Mouse (Mus musculus): ENCODE data around the gene Vmn1r220. TPM values are rescaled to one million over a fixed set of nuclear protein-coding genes. Genes with fewer than 3 reads are reported as not detected.
"Not testable (repeated sequence)": the region's sequence is repeated elsewhere in the genome, so short reads cannot be mapped to it uniquely, and the experiment has no call there.

Gene Vmn1r220
- not detected in 2 replicates for polyA plus RNA-seq (2016; fragmentation: Nextera tagmentation; extraction: Ambion mirVana)

GRCm38 (mm10) chr13:23187875-23188274 is at the start of gene Vmn1r220:
Gene Vmn1r220 (minus strand): TSS chr13:23187975.
- no peaks in the 10 kb centered on the region for H3K4me1 ChIP-seq (replicated peaks)
- H3K27ac ChIP-seq, result no peak within 1 kb of the TSS
- H3K9me3 ChIP-seq, result no peaks in the 10 kb centered on the region
- H3K9ac ChIP-seq (replicated peaks), result no peak within 1 kb of the TSS
- no peak within 1 kb of the TSS for H3K4me2 ChIP-seq
- no peak within 1 kb of the TSS for H3K4me3 ChIP-seq (replicated peaks)
- H3K27me3 ChIP-seq, result no peaks in the 10 kb centered on the region
- WGBS, result 82% methylated on average over 2 of the region's 2 CpGs
- no peaks in the 10 kb centered on the region for H3K36me3 ChIP-seq
- ATAC-seq (ENCODE audit: insufficient number of reproducible peaks, insufficient read depth, low FRiP score, low TSS enrichment, low read depth), result no peak

- not testable (repeated sequence) for H3K27ac ChIP-seq; H3K27me3 ChIP-seq; H3K4me3 ChIP-seq (replicated peaks); ATAC-seq (ENCODE audit: insufficient number of reproducible peaks, insufficient read depth, low FRiP score, low TSS enrichment, low read depth); H3K9ac ChIP-seq (replicated peaks); H3K36me3 ChIP-seq; H3K4me2 ChIP-seq; H3K4me1 ChIP-seq (replicated peaks); H3K9me3 ChIP-seq
Measured at GRCm38 (mm10) chr13:23235847-23236246, 48.1 kb upstream of the Vmn1r220 start, which contains the start of gene Vmn1r222. Gene Vmn1r222 (minus strand): TSS chr13:23235947.

- H3K4me2 ChIP-seq; H3K27me3 ChIP-seq; ATAC-seq (ENCODE audit: insufficient number of reproducible peaks, insufficient read depth, low FRiP score, low TSS enrichment, low read depth); H3K27ac ChIP-seq; H3K36me3 ChIP-seq; H3K4me3 ChIP-seq (replicated peaks); H3K9me3 ChIP-seq; H3K9ac ChIP-seq (replicated peaks); H3K4me1 ChIP-seq (replicated peaks): not testable (repeated sequence)
- WGBS, result 81% methylated on average over 2 of the region's 2 CpGs
Measured at GRCm38 (mm10) chr13:23213827-23214226, 26.1 kb upstream of the Vmn1r220 start, which contains the start of gene Vmn1r221. Gene Vmn1r221 (plus strand): TSS chr13:23214127.

GRCm38 (mm10) chr13:23203885-23204284 is 16.1 kb upstream of the Vmn1r220 start:
- not testable (repeated sequence) for H3K36me3 ChIP-seq; ATAC-seq (ENCODE audit: insufficient number of reproducible peaks, insufficient read depth, low FRiP score, low TSS enrichment, low read depth); H3K9ac ChIP-seq (replicated peaks); H3K9me3 ChIP-seq; H3K27me3 ChIP-seq; H3K4me1 ChIP-seq (replicated peaks); H3K4me3 ChIP-seq (replicated peaks); H3K4me2 ChIP-seq; H3K27ac ChIP-seq
- WGBS, result 64% methylated on average over 1 of the region's 1 CpGs

- WGBS, result 89% methylated on average over 4 of the region's 4 CpGs
- H3K9ac ChIP-seq (replicated peaks); H3K4me1 ChIP-seq (replicated peaks); H3K27ac ChIP-seq; H3K4me2 ChIP-seq; ATAC-seq (ENCODE audit: insufficient number of reproducible peaks, insufficient read depth, low FRiP score, low TSS enrichment, low read depth); H3K36me3 ChIP-seq; H3K9me3 ChIP-seq; H3K4me3 ChIP-seq (replicated peaks); H3K27me3 ChIP-seq: not testable (repeated sequence)
Measured at GRCm38 (mm10) chr13:23166471-23166870, 21.3 kb downstream of the Vmn1r220 start.

- Histone ChIP-seq H3K36me3 (no peaks in the 10 kb centered on the region), H3K4me2 (no peak within 1 kb of the TSS), H3K27ac (no peak within 1 kb of the TSS), H3K9ac (replicated peaks) (no peak within 1 kb of the TSS), H3K27me3 (no peaks in the 10 kb centered on the region), H3K4me1 (replicated peaks) (no peaks in the 10 kb centered on the region), H3K9me3 (no peaks in the 10 kb centered on the region), H3K4me3 (replicated peaks) (no peak within 1 kb of the TSS)
- ATAC-seq (ENCODE audit: insufficient number of reproducible peaks, insufficient read depth, low FRiP score, low TSS enrichment, low read depth), result no peak
- 73% methylated on average over 4 of the region's 4 CpGs for WGBS
Measured at GRCm38 (mm10) chr13:23159012-23159411, 28.8 kb downstream of the Vmn1r220 start, which contains the start of gene Vmn1r219. Gene Vmn1r219 (plus strand): TSS chr13:23159312.

- WGBS, result 81% methylated on average over 3 of the region's 3 CpGs
- H3K27ac ChIP-seq, result no peak overlapping the region
- no peaks in the 10 kb centered on the region for H3K9me3 ChIP-seq
- H3K4me2 ChIP-seq, result no peak overlapping the region
- no peak for ATAC-seq (ENCODE audit: insufficient number of reproducible peaks, insufficient read depth, low FRiP score, low TSS enrichment, low read depth)
- H3K27me3 ChIP-seq, result no peaks in the 10 kb centered on the region
- no peak overlapping the region for H3K9ac ChIP-seq (replicated peaks)
- H3K36me3 ChIP-seq, result no peaks in the 10 kb centered on the region
- no peaks in the 10 kb centered on the region for H3K4me1 ChIP-seq (replicated peaks)
- no peak overlapping the region for H3K4me3 ChIP-seq (replicated peaks)
Measured at GRCm38 (mm10) chr13:23157848-23158247, 29.9 kb downstream of the Vmn1r220 start.

GRCm38 (mm10) chr13:23138880-23139279 is 48.9 kb downstream of the Vmn1r220 start:
- H3K4me3 ChIP-seq (replicated peaks), result no peak overlapping the region
- 92% methylated on average over 2 of the region's 2 CpGs for WGBS
- H3K27ac ChIP-seq, result no peak overlapping the region
- no peak overlapping the region for H3K9ac ChIP-seq (replicated peaks)
- H3K4me2 ChIP-seq, result no peak overlapping the region
- no peaks in the 10 kb centered on the region for H3K36me3 ChIP-seq
- H3K9me3 ChIP-seq, result no peaks in the 10 kb centered on the region
- no peaks in the 10 kb centered on the region for H3K27me3 ChIP-seq
- no peaks in the 10 kb centered on the region for H3K4me1 ChIP-seq (replicated peaks)
- no peak for ATAC-seq (ENCODE audit: insufficient number of reproducible peaks, insufficient read depth, low FRiP score, low TSS enrichment, low read depth)

- no peak overlapping the region for H3K9ac ChIP-seq (replicated peaks)
- no peaks in the 10 kb centered on the region for H3K4me1 ChIP-seq (replicated peaks)
- H3K27ac ChIP-seq, result no peak overlapping the region
- WGBS, result 68% methylated on average over 1 of the region's 1 CpGs
- H3K9me3 ChIP-seq, result no peaks in the 10 kb centered on the region
- no peak for ATAC-seq (ENCODE audit: insufficient number of reproducible peaks, insufficient read depth, low FRiP score, low TSS enrichment, low read depth)
- H3K4me3 ChIP-seq (replicated peaks), result no peak overlapping the region
- H3K4me2 ChIP-seq, result no peak overlapping the region
- H3K36me3 ChIP-seq, result no peaks in the 10 kb centered on the region
- H3K27me3 ChIP-seq, result no peaks in the 10 kb centered on the region
Measured at GRCm38 (mm10) chr13:23133501-23133900, 54.3 kb downstream of the Vmn1r220 start.

- Histone ChIP-seq H3K36me3 (no peaks in the 10 kb centered on the region), H3K9me3 (no peaks in the 10 kb centered on the region), H3K9ac (replicated peaks) (no peak within 1 kb of the TSS), H3K27me3 (no peaks in the 10 kb centered on the region), H3K4me1 (replicated peaks) (no peaks in the 10 kb centered on the region), H3K27ac (no peak within 1 kb of the TSS), H3K4me3 (replicated peaks) (no peak within 1 kb of the TSS), H3K4me2 (no peak within 1 kb of the TSS)
- WGBS, result 60% methylated on average over 3 of the region's 3 CpGs
- no peak for ATAC-seq (ENCODE audit: insufficient number of reproducible peaks, insufficient read depth, low FRiP score, low TSS enrichment, low read depth)
Measured at GRCm38 (mm10) chr13:23133099-23133498, 54.7 kb downstream of the Vmn1r220 start, which contains the start of gene Vmn1r218. Gene Vmn1r218 (plus strand): TSS chr13:23133155.
